Mouse (Mus musculus) cerebellum, postnatal 10 days (tissue): ENCODE results near the gene Aifm1.
A peak's percentile ranks its signal among the peaks of the same experiment; 100 is the strongest.

ENCODE experiments used
- DNase-seq, 2 experiments: peaks; one replicate each; pipeline ENCODE4 v3.0.0; 2021; ENCODE audit warnings: mixed read lengths in 2 of 2

Aifm1 gene

DNA sequence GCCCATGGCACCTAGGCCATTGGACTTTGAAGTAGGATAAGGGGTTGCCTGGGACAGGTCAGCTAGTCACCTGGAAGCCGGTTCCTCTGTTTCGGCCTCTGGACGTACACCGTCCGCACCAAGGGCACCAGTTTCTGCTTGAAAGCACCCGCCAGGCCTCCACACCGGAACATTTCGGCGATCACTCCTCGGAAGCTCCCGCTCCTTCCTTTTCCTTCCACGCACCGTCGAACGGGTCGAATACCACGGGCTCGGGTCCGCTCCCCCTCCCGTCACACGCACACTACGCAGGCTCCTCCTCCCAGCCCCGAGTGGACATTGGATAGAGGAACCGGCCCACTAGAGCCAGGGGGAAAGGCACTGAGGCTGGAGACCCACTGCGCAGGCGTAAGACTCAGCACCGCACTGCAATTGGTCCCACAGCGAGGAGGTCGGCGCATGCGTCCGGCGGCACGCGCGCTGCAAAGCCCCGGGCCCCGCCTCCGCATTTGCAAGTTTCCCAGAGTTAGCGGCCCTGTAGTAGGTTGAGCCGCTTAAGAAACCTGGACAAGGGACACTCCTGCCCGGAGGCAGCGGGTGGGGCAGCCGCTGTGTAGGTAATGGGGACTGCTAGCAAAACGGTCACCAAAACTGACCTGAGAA lies at the start of gene Aifm1:
Gene Aifm1 (minus strand): TSS at position 398 of the 642 bp plus-strand sequence.
- peak; percentile 87 to 95 for DNase-seq

- peak; percentile 82 to 87 for DNase-seq
Measured at GRCm38 (mm10) chrX:48532175-48532574, 18.8 kb upstream of the Aifm1 start.

- no peak for DNase-seq
Measured at GRCm38 (mm10) chrX:48526435-48526834, 13.1 kb upstream of the Aifm1 start.

- peak; percentile 36 to 52 for DNase-seq
Measured at GRCm38 (mm10) chrX:48525866-48526265, 12.5 kb upstream of the Aifm1 start.

DNA sequence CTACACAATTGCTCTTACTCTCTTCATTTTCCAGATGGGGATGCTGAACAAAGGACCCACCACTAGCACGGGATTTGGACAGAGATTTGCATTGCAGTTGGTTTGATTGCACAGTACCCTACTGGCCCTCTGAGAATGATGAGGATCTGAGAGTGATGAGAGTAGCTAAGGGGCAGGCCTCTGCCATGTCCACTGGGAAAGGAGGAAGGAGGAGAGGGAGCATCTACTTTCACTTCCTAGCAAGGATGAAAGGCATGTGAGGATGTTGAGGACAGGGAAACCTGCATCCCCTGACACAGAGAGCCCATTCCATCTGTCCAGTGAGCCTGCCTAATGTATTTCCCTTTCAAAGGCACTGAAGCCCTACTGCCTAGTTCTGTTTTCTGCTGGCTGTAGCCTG lies 12.0 kb upstream of the Aifm1 start:
- DNase-seq: no peak

DNA sequence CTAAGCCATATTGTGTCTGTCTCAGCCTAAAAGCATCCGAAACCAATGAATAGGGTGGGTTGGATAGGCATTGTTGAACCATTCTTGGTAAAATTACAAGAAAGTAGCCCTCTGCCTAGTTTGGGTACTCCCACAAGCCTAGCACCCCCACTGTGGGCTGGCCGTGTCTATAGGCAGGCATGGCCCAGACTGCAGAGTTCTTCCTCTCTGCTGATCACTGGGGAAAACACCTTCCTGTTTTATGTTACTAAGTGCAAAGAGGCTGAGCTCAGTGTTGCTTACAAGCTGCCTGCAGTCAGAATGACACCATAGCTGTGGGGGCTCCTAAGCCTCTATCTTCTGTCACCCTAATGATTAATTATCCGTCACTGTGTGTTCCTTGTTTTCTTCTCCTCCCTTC lies 10.1 kb upstream of the Aifm1 start:
- peak in 1 of 2 experiments; percentile 40 for DNase-seq

GRCm38 (mm10) chrX:48521651-48522050 lies 8.3 kb upstream of the Aifm1 start:
- DNase-seq: peak in 1 of 2 experiments; percentile 9

DNA sequence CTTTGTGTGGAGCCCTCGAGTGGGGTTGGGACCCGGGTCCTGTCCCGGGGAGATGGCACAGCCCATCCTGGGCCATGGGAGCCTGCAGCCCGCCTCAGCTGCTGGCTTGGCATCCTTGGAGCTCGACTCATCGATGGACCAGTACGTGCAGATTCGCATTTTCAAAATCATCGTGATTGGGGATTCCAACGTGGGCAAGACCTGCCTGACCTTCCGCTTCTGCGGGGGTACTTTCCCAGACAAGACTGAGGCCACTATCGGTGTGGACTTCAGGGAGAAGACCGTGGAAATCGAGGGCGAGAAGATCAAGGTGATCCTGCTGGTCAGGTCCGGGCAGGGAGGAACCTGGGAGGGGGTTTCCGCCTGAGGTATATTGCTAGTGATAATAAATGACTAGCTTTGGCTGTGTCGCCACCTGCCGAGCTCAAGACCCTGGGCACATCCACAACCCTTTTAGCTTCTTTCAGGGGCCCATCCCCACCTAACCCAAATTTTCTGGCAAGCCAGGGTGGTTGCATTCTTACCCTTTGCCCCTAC lies 6.3 kb upstream of the Aifm1 start:
- DNase-seq: peak; percentile 46

DNA sequence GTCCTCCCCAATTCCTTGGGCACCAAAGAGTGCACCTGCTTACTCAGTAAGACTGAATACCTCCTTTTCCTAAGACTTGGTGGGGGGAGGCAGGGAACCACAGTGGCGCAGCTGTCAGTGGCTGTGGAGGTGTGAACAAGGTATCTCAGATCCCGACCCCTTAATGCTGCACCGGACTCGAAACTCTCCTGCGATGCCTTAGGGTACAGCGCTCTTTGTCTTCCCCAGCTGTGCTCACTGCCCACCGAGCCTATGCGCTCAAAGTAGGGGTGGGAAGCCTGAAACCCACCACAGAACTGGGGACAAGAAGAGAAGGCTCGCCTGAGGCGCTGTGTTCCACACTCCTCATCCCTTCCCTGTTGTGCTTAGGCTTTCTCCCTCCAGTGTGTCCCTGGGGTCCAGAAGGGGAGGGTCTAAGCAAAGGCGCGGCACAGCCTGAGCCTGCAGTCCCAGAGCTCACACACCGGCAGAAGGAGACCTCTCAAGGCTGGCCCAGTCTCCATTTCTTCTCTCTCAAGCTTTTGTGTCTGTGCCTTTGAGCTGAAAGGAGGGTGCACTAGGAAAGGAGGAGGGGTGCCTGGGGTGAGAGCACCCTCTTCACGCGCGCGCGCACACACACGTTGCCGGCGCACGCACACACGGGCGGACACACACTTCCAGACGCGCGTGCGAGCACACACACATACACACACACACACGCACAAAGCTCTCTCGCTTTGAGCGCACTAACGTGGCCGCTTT lies 5.6 kb upstream of the Aifm1 start, which contains the start of gene Rab33a:
Gene Rab33a (plus strand): TSS at position 478 of the 741 bp plus-strand sequence.
- DNase-seq: peak; percentile 62 to 65

DNA sequence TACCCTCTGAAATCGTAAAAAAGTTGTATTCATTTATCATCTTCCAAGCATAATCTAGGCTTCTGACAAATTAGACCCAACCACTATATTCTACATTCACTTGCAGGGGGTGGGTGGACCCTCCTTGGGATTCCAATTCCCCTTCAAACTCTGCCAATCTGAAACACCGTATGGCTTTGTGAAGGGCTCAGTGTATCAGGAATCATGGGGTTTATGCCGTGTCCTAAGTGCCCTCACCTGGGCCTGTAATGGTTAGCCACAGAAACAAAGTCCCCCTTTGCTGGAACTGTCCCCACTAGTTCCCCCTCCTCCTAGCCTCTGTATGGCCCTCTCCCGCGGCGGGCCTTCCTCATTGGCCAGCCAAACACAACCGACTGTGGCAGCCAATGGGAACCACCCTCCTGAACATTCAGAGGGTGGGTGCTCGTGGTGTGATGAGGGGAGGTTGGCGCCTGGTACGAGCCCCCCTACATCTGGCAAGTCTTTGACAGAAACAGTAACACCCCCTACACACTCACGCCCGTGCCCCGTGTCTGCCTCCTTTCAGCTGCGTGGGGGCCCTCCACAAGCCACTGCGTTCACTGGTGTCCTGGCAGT lies 4.9 kb upstream of the Aifm1 start:
- DNase-seq: peak; percentile 73 to 81

DNA sequence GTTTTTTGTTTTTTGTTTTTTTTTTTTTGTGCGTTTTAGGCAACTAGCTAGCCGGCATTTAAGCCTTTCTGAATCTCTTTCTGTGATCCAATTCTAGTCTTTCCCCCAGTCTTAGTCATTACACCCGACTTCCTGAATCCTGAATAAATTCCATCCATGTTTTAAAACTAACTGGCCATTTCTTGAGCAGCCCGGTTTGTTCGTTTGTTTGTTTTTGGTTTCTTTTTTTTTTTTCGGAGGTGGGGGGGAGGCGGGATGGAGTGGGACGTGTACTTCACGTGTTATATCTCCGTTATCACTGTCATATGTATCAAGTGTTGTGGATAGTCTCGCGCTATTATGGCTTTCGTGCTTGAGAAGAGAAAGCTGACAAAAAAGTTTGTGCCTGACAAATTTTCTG lies 461 bp upstream of the Aifm1 start:
- DNase-seq: no peak

DNA sequence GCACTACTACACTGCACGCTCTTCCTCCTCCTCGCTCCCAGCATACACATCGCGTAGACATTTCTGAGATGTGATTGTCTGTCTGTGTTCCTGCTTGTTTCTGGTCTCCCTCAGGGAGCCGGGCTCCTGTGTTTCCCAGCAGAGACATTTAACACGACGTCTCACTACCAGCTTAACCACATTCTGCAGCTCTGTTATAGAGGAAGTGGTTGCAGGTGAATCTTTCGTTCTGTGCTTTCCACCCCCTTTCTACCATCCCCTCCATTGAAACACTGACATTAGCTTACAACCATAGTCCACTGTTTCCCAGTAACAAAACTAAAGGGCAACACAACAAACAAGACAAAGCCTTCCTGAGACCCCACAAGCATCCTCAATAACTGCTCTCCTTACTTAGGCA lies 19.6 kb downstream of the Aifm1 start:
- no peak for DNase-seq

GRCm38 (mm10) chrX:48481687-48482086 lies 31.7 kb downstream of the Aifm1 start:
- DNase-seq: no peak

DNA sequence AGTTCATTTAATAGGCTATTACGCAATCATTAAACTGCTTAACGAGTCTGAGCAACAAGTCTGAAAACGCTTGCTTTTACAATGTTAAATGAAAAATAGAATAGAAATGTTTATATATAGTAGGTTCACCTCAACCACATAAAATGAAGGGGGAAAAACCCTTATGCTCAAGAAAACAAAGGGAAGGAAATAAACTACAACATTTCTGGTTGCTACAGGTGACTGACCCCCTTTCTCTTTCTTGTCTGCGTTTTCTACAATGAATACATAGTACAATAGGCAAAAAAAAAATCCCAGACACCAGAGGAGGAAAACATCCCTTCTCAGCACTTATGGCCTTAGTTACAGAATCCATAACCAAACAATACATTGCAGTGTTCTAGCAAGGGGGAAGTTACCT lies 32.3 kb downstream of the Aifm1 start:
- no peak for DNase-seq

DNA sequence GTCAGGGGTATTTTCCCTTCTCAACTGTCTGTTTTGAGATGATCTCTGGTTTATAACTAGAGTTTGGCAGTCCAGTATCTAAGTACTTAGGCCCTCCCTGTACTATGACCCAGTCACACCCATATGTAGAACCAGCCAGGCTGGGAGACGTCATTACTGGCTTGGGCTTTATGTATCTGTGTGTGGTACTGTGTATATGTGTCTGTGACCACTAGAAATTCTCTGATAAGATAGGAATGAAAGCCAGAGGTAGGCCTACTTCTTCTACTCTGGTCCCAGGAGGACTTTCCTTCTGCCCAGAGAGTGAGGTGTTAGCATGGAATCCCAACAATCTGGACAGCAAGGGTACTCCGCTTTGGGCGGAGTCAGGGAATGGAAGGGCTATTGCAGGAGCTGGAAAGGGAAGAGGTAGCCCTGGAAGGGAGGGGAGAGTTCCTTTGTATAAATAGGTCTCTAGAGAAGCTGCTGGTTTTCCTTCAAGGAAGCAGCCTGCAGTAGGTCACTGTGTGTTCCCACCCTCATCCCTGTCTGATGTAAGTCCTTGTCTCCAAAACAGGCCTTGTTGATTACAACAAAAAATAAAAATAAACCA lies 45.9 kb downstream of the Aifm1 start:
- no peak for DNase-seq

DNA sequence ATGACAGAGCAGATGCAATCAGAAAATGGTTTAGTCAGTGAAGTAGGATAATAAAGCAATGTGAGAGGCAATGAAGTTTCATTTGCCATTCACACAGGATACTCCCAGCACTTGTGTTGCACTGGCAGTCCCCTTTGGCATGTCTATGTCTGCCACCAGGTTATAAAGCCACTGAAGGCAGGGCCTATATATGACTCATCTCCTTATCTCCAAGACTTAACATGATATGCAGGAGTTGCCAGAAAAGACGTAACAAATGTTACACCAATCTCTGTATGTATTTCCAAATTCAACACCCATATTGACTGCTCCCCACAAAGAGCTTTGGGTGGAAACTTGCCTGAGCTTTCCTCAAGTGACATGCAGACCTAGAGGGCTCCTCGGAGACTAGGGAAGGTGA lies 47.2 kb downstream of the Aifm1 start:
- DNase-seq: no peak

GRCm38 (mm10) chrX:48464436-48464835 lies 48.9 kb downstream of the Aifm1 start:
- DNase-seq: no peak

DNA sequence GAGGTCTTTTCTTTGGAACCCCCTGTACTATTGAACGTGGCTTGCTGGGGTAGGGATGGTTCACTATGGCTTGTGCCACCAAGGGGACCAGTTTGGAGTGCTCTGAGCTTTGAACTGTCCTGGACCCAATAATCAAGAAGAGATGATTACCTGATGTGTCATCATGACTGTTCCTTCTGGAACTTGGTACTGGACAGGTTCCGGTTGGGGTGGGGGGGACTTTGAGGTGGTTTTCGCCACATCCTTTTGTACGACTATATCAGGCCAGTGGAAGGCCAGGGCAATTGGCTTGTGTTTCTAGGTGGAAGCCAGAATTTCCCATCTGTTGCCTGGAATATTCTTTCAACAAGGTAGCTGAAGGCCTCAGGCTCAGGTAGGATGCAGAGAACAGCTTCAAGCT lies 49.7 kb downstream of the Aifm1 start:
- no peak for DNase-seq

GRCm38 (mm10) chrX:48462754-48463507 lies 50.4 kb downstream of the Aifm1 start, which contains the start of gene Elf4:
Gene Elf4 (minus strand): TSS chrX:48463132.
- peak; percentile 82 to 86 for DNase-seq

- no peak for DNase-seq
Measured at GRCm38 (mm10) chrX:48462297-48462696, 51.1 kb downstream of the Aifm1 start.

DNA sequence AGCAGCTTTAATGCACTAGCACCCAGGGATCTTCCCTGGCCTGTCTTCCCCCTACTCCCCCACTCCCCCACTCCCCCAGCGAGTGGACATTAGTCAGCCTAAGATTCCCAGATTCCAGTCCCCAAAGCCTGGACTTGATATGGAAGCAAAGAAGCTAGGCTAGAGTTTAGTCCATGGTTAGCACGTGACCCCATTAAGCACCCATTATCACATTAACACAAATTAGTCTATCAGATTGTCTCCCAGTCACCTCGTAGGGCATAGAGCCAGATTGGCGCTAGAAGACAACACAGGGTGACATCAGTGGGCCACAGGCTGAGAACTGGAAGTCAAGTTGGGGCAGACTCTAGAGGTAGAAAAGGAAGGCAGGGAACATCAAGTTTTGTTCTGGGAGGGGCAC lies 52.4 kb downstream of the Aifm1 start:
- no peak for DNase-seq

- no peak for DNase-seq
Measured at GRCm38 (mm10) chrX:48460496-48460895, 52.9 kb downstream of the Aifm1 start.
